Mouse (Mus musculus) retina, embryonic 14.5 days (tissue): ENCODE results near the gene Rnf157.
A peak's percentile ranks its signal among the peaks of the same experiment; 100 is the strongest.
"Not testable (repeated sequence)": the region's sequence is repeated elsewhere in the genome, so short reads cannot be mapped to it uniquely, and the experiment has no call there.

Experiments
- DNase-seq: peaks from one replicate; pipeline ENCODE4 v3.0.0-alpha.2; 2015; ENCODE audit warnings: low spot score

Rnf157 gene

DNA sequence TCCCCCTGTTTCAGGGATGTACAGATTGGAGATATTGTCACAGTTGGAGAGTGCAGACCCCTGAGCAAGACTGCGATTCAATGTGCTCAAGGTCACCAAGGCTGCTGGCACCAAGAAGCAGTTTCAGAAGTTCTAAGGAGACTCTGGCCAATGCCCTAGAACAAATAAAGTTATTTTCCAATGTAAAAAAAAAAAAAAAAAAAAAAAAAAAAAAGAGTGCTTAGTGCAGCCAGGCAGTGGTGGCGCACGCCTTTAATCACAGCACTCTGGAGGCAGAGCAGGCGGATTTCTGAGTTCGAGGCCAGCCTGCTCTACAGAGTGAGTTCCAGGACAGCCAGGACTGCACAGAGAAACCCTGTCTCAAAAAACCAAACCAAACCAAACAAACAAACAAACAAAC is 29.8 kb downstream of the Rnf157 start:
- not testable (repeated sequence) for DNase-seq

GRCm38 (mm10) chr11:116380767-116381166 is 32.1 kb downstream of the Rnf157 start:
- no peak for DNase-seq

GRCm38 (mm10) chr11:116379530-116379929 is 33.3 kb downstream of the Rnf157 start:
- no peak for DNase-seq

DNA sequence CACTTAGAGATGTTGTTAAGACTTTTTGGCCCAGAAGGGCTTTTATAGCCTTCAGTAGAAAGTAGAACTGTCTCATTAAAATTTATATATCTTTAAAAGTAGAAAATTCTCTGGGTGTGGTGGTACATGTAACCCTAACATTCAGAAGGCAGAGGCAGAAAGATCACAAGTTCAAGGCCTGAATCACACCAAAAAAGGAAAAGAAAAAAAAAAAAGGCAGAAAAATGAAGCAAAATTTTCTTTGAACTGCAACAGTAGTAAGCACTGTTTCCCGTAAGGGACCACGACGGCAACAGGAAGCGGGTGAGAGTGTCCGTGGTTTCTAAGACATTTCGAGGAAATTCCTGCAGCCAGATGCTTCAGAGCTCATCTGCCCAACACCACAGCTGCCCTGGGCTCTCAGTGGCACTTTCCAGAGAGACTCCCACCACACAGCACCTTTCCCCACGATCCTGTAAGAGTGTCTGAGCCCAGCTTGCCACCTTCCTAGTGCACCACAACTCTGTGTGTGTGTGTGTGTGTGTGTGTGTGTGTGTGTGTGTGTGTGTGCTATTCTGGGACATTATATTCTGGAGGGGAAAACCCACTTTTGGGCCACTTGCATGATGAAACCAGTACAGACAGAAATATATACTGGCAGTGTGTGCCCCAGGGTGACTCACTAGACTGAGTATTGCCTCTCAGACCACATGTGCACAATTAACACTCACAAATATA is 35.7 kb downstream of the Rnf157 start:
- no peak for DNase-seq

GRCm38 (mm10) chr11:116371894-116372450 is 40.9 kb downstream of the Rnf157 start:
- no peak for DNase-seq

- DNase-seq, result no peak
These were observed 43.2 kb downstream of the Rnf157 start for GRCm38 (mm10) chr11:116369633-116370032.

DNA sequence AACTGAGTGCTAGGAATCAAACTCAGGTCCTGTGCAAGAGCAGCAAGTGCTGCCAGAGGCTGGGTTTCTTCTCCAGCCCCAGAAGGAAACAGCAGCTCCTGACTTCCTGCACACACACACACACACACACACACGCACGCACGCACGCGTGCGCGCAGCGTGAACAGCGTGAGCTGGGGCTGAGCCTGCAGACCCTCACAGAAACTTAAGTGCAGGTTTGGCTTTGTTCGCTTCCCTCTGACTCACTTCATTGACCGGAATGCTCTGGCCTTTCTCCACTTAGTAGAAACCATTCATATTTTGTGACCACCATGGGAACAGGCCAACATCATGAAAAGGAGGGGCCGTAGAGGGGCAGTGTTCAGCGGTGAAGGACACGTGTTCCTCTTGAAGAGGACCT is 43.8 kb downstream of the Rnf157 start:
- no peak for DNase-seq

- DNase-seq, result peak; percentile 91
These were observed 44.7 kb downstream of the Rnf157 start for GRCm38 (mm10) chr11:116368116-116368515.

- DNase-seq, result no peak
These were observed 46.2 kb downstream of the Rnf157 start for GRCm38 (mm10) chr11:116366647-116367046.

DNA sequence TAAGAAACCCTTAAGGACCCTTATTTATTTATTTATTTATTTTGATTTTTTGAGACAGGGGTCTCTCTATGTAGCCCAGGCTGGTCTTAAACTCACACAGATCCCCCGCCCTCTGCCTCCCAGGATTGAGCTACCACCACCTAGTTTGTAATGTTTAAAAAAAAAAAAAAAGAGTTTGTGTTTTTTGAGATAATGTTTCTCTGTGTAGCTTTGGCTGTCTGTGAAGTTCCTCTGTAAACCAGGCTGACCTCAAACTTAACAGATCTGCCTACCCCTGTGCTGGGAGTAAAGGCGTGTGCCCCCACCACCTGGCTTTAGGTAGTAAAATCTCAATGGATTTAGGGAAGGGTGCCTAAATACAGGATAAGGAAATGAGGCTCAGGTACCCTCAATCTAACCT is 46.7 kb downstream of the Rnf157 start:
- no peak for DNase-seq

GRCm38 (mm10) chr11:116365432-116365831 is 47.4 kb downstream of the Rnf157 start:
- no peak for DNase-seq

- no peak for DNase-seq
These were observed 50.8 kb downstream of the Rnf157 start for GRCm38 (mm10) chr11:116362015-116362414.

DNA sequence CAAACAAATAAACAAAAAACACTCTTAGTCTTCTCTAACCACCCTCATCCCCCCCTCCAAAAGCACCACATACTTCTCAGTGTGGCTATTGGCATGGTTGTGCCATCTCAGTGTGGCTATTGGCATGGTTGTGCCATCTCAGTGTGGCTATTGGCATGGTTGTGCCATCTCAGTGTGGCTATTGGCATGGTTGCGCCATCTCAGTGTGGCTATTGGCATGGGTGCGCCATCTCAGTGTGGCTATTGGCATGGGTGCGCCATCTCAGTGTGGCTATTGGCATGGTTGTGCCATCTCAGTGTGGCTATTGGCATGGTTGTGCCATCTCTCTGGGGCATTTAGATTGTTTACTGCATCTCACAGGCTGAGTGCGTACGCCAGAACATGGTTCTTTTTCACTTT is 51.9 kb downstream of the Rnf157 start:
- not testable (repeated sequence) for DNase-seq

GRCm38 (mm10) chr11:116359652-116360051 is 53.2 kb downstream of the Rnf157 start:
- no peak for DNase-seq

GRCm38 (mm10) chr11:116358926-116359637 is 53.8 kb downstream of the Rnf157 start:
- no peak for DNase-seq

- DNase-seq, result no peak
These were observed 58.3 kb downstream of the Rnf157 start for GRCm38 (mm10) chr11:116354521-116354920.

DNA sequence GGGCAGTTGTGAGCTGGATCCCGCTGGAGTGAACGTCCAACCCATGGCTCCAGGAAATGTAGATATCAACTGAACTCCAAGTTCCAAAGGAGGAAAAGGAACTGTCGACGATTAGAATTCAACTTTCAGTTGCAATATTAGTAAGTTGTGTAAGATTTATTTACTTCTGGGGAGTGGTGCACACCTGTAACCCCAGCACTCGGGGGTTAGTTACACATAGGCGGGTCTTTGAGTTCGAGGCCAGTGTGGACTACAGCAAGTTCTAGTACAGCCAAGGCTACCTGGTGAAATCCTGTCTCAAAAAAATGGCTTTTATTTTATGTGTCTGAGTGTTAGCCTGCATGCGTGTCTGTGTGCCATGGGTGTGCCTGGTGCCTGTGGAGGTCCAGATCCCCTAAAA is 59.3 kb downstream of the Rnf157 start:
- no peak for DNase-seq

GRCm38 (mm10) chr11:116351294-116351693 is 61.5 kb downstream of the Rnf157 start:
- no peak for DNase-seq

DNA sequence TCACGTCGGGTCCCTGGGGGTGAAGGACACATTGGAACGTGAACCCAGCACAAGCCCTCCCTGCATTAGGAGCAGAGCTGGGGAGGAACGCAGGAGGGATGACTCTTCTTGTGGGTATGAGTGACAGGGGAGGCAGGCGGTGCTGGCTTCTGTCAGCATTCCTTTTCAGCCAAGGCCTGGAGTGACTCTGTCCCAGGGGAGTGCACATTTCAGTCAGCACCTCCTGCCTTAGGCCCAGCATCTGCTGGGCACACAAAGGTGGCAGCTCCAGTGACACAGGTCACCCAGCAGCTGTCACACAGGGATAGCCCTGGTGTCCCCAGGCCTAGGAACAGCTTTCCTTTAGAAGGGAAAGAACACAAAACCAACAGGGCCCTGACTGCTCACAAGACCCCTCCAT is 64.9 kb downstream of the Rnf157 start:
- DNase-seq, result no peak

- DNase-seq, result no peak
These were observed 65.8 kb downstream of the Rnf157 start for GRCm38 (mm10) chr11:116347012-116347411.

- DNase-seq, result no peak
These were observed 70.6 kb downstream of the Rnf157 start for GRCm38 (mm10) chr11:116342069-116342791.

GRCm38 (mm10) chr11:116337531-116337930 is 75.3 kb downstream of the Rnf157 start:
- DNase-seq, result no peak

GRCm38 (mm10) chr11:116337000-116337399 is 75.8 kb downstream of the Rnf157 start:
- no peak for DNase-seq
